Mouse (Mus musculus): Measurements from ENCODE around the gene Ctsll3. TPM values are rescaled to one million over a fixed set of nuclear protein-coding genes. Genes with fewer than 3 reads are reported as not detected.

Gene Ctsll3
- polyA plus RNA-seq, 1 experiment from 2014 or later = not detected

DNA sequence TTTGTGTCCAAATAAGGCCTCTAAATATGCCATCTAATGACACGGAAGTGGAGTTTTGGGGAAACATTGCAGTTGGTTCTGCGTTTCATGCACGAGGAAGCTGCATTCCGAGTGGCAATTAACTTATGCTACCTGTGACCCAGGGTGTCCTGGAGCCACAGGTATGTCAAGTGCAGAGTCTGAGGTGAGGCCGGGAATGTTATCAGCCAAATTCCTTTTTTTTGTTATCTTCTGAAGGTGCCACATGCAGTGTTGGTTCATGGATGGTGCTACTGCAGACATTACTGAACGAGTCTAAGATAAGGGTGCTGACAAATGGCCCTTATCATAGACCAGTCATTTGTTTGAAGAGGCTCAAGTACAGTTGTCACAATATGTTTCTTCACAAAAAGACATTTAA is 10.1 kb upstream of the Ctsll3 start:
- 93% methylated on average over 6 of the region's 6 CpGs for whole genome bisulfite sequencing

GRCm38 (mm10) chr13:60809690-60810089 is 7.0 kb upstream of the Ctsll3 start:
- no peaks in the 10 kb centered on the region for H3K27me3 ChIP-seq (replicated peaks; ENCODE audit: control insufficient read depth, insufficient read depth, low read length)
- no peak for ATAC-seq
- H3K9me3 ChIP-seq (ENCODE audit: control insufficient read depth, low read length) = no peaks in the 10 kb centered on the region
- H3K36me3 ChIP-seq (ENCODE audit: control insufficient read depth, insufficient read depth) = no peaks in the 10 kb centered on the region
- WGBS = 84% methylated on average over 2 of the region's 2 CpGs
- H3K27ac ChIP-seq (ENCODE audit: low read length) = no peak overlapping the region
- no peak overlapping the region for H3K9ac ChIP-seq (replicated peaks; ENCODE audit: low read depth, low read length)
- no peak overlapping the region for H3K4me3 ChIP-seq (replicated peaks; ENCODE audit: low read length)
- no peak overlapping the region for H3K4me2 ChIP-seq (ENCODE audit: low read length)
- no peaks in the 10 kb centered on the region for H3K4me1 ChIP-seq (replicated peaks; ENCODE audit: control insufficient read depth, insufficient read depth, low read length)

More for the DNA sequence above, 10.1 kb upstream of the Ctsll3 start:
- H3K27me3 ChIP-seq (replicated peaks; ENCODE audit: control insufficient read depth, insufficient read depth, low read length) = no peaks in the 10 kb centered on the region
- H3K9me3 ChIP-seq (ENCODE audit: control insufficient read depth, low read length) = no peaks in the 10 kb centered on the region
- H3K4me1 ChIP-seq (replicated peaks; ENCODE audit: control insufficient read depth, insufficient read depth, low read length) = no peaks in the 10 kb centered on the region
- no peak for ATAC-seq
- no peak overlapping the region for H3K4me3 ChIP-seq (replicated peaks; ENCODE audit: low read length)
- H3K36me3 ChIP-seq (ENCODE audit: control insufficient read depth, insufficient read depth) = no peaks in the 10 kb centered on the region
- no peak overlapping the region for H3K4me2 ChIP-seq (ENCODE audit: low read length)
- no peak overlapping the region for H3K27ac ChIP-seq (ENCODE audit: low read length)
- no peak overlapping the region for H3K9ac ChIP-seq (replicated peaks; ENCODE audit: low read depth, low read length)

GRCm38 (mm10) chr13:60789466-60789865 is 13.2 kb downstream of the Ctsll3 start:
- 81% methylated on average over 1 of the region's 1 CpGs for WGBS
- Histone ChIP-seq H3K9ac (replicated peaks; ENCODE audit: low read depth, low read length) (no peak overlapping the region), H3K4me2 (ENCODE audit: low read length) (no peak overlapping the region), H3K27ac (ENCODE audit: low read length) (no peak overlapping the region), H3K4me1 (replicated peaks; ENCODE audit: control insufficient read depth, insufficient read depth, low read length) (no peaks in the 10 kb centered on the region), H3K27me3 (replicated peaks; ENCODE audit: control insufficient read depth, insufficient read depth, low read length) (no peaks in the 10 kb centered on the region), H3K9me3 (ENCODE audit: control insufficient read depth, low read length) (no peaks in the 10 kb centered on the region), H3K36me3 (ENCODE audit: control insufficient read depth, insufficient read depth) (no peaks in the 10 kb centered on the region), H3K4me3 (replicated peaks; ENCODE audit: low read length) (no peak overlapping the region)
- ATAC-seq = no peak

DNA sequence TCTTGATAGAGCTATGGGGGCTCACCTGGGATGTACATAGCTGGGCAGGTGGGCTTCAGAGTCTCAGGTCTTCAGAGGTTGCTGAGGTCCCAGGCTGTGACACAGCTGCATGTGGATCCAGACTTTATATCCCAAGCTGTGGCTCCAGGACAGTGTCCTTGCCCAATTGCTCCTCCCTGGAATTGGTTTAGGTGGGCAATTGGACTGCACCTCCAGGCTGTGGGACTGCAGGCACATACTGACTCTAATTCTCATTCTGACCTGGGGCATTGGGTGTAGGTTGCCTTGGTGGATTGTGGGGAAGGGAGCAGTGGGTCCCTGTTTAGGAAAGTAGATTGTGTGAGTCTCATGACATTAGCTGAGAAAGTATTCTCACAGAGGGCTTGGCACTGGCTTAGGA is 16.4 kb downstream of the Ctsll3 start, which contains the start of gene BC051665:
Gene BC051665 (minus strand): TSS at position 101 of the 400 bp plus-strand sequence.
- H3K4me1 ChIP-seq (replicated peaks; ENCODE audit: control insufficient read depth, insufficient read depth, low read length) = no peaks in the 10 kb centered on the region
- no peak within 1 kb of the TSS for H3K27ac ChIP-seq (ENCODE audit: low read length)
- no peaks in the 10 kb centered on the region for H3K9me3 ChIP-seq (ENCODE audit: control insufficient read depth, low read length)
- H3K9ac ChIP-seq (replicated peaks; ENCODE audit: low read depth, low read length) = no peak within 1 kb of the TSS
- H3K36me3 ChIP-seq (ENCODE audit: control insufficient read depth, insufficient read depth) = no peaks in the 10 kb centered on the region
- no peak for ATAC-seq
- H3K27me3 ChIP-seq (replicated peaks; ENCODE audit: control insufficient read depth, insufficient read depth, low read length) = no peaks in the 10 kb centered on the region
- H3K4me2 ChIP-seq (ENCODE audit: low read length) = no peak within 1 kb of the TSS
- no peak within 1 kb of the TSS for H3K4me3 ChIP-seq (replicated peaks; ENCODE audit: low read length)

- Histone ChIP-seq H3K9ac (replicated peaks; ENCODE audit: low read depth, low read length) (no peak overlapping the region), H3K4me2 (ENCODE audit: low read length) (no peak overlapping the region), H3K4me3 (replicated peaks; ENCODE audit: low read length) (no peak overlapping the region), H3K27ac (ENCODE audit: low read length) (no peak overlapping the region), H3K27me3 (replicated peaks; ENCODE audit: control insufficient read depth, insufficient read depth, low read length) (no peaks in the 10 kb centered on the region), H3K4me1 (replicated peaks; ENCODE audit: control insufficient read depth, insufficient read depth, low read length) (no peaks in the 10 kb centered on the region), H3K36me3 (ENCODE audit: control insufficient read depth, insufficient read depth) (no peaks in the 10 kb centered on the region), H3K9me3 (ENCODE audit: control insufficient read depth, low read length) (no peaks in the 10 kb centered on the region)
- WGBS = 89% methylated on average over 7 of the region's 7 CpGs
- ATAC-seq = no peak
Observed at GRCm38 (mm10) chr13:60783301-60783700, 19.3 kb downstream of the Ctsll3 start.

GRCm38 (mm10) chr13:60780534-60780933 is 22.1 kb downstream of the Ctsll3 start:
- Histone ChIP-seq H3K27me3 (replicated peaks; ENCODE audit: control insufficient read depth, insufficient read depth, low read length) (no peaks in the 10 kb centered on the region), H3K9ac (replicated peaks; ENCODE audit: low read depth, low read length) (no peak overlapping the region), H3K4me1 (replicated peaks; ENCODE audit: control insufficient read depth, insufficient read depth, low read length) (no peaks in the 10 kb centered on the region), H3K27ac (ENCODE audit: low read length) (no peak overlapping the region), H3K9me3 (ENCODE audit: control insufficient read depth, low read length) (no peaks in the 10 kb centered on the region), H3K4me3 (replicated peaks; ENCODE audit: low read length) (no peak overlapping the region), H3K4me2 (ENCODE audit: low read length) (no peak overlapping the region), H3K36me3 (ENCODE audit: control insufficient read depth, insufficient read depth) (no peaks in the 10 kb centered on the region)
- no peak for ATAC-seq
- WGBS = 91% methylated on average over 3 of the region's 3 CpGs

DNA sequence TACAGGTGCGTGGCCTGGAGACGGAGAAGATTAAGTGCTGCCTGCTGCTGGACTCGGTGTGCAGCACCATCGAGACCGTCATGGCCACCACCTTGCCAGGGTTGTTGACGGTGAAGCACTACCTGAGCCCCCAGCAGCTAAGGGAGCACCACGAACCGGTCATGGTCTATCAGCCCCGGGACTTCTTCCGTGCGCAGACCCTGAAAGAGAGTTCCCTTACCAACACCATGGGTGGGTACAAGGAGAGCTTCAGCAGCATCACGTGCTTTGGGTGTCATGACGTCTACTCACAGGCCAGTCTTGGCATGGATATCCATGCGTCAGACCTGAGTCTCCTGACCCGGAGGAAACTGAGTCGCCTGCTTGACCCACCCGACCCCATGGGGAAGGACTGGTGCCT is 41.5 kb downstream of the Ctsll3 start:
- WGBS = 98% methylated on average over 17 of the region's 17 CpGs
- Histone ChIP-seq H3K36me3 (ENCODE audit: control insufficient read depth, insufficient read depth) (peaks cover 28% of the 10 kb centered on the region), H3K9me3 (ENCODE audit: control insufficient read depth, low read length) (no peaks in the 10 kb centered on the region), H3K4me3 (replicated peaks; ENCODE audit: low read length) (no peak overlapping the region), H3K4me1 (replicated peaks; ENCODE audit: control insufficient read depth, insufficient read depth, low read length) (no peaks in the 10 kb centered on the region), H3K27me3 (replicated peaks; ENCODE audit: control insufficient read depth, insufficient read depth, low read length) (no peaks in the 10 kb centered on the region), H3K9ac (replicated peaks; ENCODE audit: low read depth, low read length) (no peak overlapping the region), H3K4me2 (ENCODE audit: low read length) (no peak overlapping the region), H3K27ac (ENCODE audit: low read length) (no peak overlapping the region)
- ATAC-seq = no peak

DNA sequence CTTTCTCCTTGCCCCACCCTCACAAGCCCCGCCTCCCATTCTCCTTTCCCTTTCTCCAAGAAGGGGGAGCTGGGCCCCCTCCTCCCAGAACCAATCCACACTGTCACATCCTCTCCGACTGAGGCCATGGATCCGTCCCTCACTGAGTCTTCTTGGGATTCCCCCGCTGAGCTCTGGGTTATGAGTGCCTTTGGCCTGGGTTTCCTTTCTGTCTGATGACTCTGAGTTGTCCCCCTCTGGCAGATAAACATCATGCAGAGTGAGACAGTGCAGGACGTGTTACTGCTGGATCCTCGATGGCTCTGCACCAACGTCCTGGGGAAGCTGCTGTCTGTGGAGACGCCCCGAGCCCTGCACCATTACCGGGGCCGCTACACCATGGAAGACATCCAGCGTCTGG is 42.3 kb downstream of the Ctsll3 start:
- Histone ChIP-seq H3K27me3 (replicated peaks; ENCODE audit: control insufficient read depth, insufficient read depth, low read length) (no peaks in the 10 kb centered on the region), H3K4me3 (replicated peaks; ENCODE audit: low read length) (no peak overlapping the region), H3K27ac (ENCODE audit: low read length) (no peak overlapping the region), H3K4me2 (ENCODE audit: low read length) (no peak overlapping the region), H3K36me3 (ENCODE audit: control insufficient read depth, insufficient read depth) (peaks cover 28% of the 10 kb centered on the region), H3K9ac (replicated peaks; ENCODE audit: low read depth, low read length) (no peak overlapping the region), H3K9me3 (ENCODE audit: control insufficient read depth, low read length) (no peaks in the 10 kb centered on the region), H3K4me1 (replicated peaks; ENCODE audit: control insufficient read depth, insufficient read depth, low read length) (no peaks in the 10 kb centered on the region)
- 96% methylated on average over 12 of the region's 12 CpGs for WGBS
- no peak for ATAC-seq

DNA sequence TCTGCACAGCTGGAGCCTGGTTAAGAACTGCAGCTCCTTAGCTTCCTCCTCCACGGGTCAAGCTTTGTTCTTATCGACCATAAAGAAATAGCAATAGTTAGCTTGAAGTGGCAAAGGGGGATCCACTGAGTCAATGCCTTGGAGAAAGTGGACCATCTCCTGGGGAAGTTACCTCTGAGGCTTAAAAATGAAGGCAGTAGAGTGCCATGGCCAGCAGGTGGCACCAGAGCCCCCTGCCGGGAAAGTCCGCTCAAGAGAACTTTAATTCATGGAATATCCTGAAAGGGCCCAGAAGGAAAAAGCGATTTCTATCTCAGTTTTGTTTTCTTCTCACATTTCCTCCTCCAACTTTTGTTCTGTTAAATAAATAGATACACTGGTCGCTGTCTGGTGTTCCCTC is 43.5 kb downstream of the Ctsll3 start:
- Histone ChIP-seq H3K36me3 (ENCODE audit: control insufficient read depth, insufficient read depth) (peaks cover 33% of the 10 kb centered on the region), H3K4me3 (replicated peaks; ENCODE audit: low read length) (no peak overlapping the region), H3K27ac (ENCODE audit: low read length) (no peak overlapping the region), H3K9me3 (ENCODE audit: control insufficient read depth, low read length) (no peaks in the 10 kb centered on the region), H3K9ac (replicated peaks; ENCODE audit: low read depth, low read length) (no peak overlapping the region), H3K27me3 (replicated peaks; ENCODE audit: control insufficient read depth, insufficient read depth, low read length) (no peaks in the 10 kb centered on the region), H3K4me2 (ENCODE audit: low read length) (no peak overlapping the region), H3K4me1 (replicated peaks; ENCODE audit: control insufficient read depth, insufficient read depth, low read length) (no peaks in the 10 kb centered on the region)
- WGBS = 32% methylated on average over 6 of the region's 6 CpGs
- no peak for ATAC-seq

- Histone ChIP-seq H3K27me3 (replicated peaks; ENCODE audit: control insufficient read depth, insufficient read depth, low read length) (no peaks in the 10 kb centered on the region), H3K4me1 (replicated peaks; ENCODE audit: control insufficient read depth, insufficient read depth, low read length) (no peaks in the 10 kb centered on the region), H3K4me2 (ENCODE audit: low read length) (no peak overlapping the region), H3K27ac (ENCODE audit: low read length) (no peak overlapping the region), H3K4me3 (replicated peaks; ENCODE audit: low read length) (no peak overlapping the region), H3K9me3 (ENCODE audit: control insufficient read depth, low read length) (no peaks in the 10 kb centered on the region), H3K9ac (replicated peaks; ENCODE audit: low read depth, low read length) (no peak overlapping the region), H3K36me3 (ENCODE audit: control insufficient read depth, insufficient read depth) (peaks cover 49% of the 10 kb centered on the region)
- ATAC-seq = no peak
- 88% methylated on average over 13 of the region's 13 CpGs for WGBS
Observed at GRCm38 (mm10) chr13:60757292-60757691, 45.4 kb downstream of the Ctsll3 start.
